In genomic region chr2:125724086-125724430, GRCm38 (mm10) we compare ENCODE assay signal across 8 mouse cellular contexts. TPM values are rescaled to one million over a fixed set of nuclear protein-coding genes. Genes with fewer than 3 reads are reported as not detected.
DNase-seq lines count a peak whose midpoint lies in the region; ATAC-seq and TF ChIP-seq lines count a peak whose summit lies in the region.

Shc4 (minus strand) TSS chr2:125724148.

- no peak for TF ChIP-seq CTCF in spleen, adult 2 months (IDR thresholded peaks at IDR 0.05; ENCODE audit: extremely low read depth, insufficient read depth, insufficient read length, insufficient replicate concordance)

- whole genome bisulfite sequencing in spleen, adult 2 months = under 1% methylated on average over 15 of the region's 15 CpGs
- under 1% methylated on average over 15 of the region's 15 CpGs for WGBS in forebrain, embryonic 16.5 days
- 1% methylated on average over 15 of the region's 15 CpGs for WGBS in neural tube, embryonic 12.5 days

- DNase-seq in cerebellum, adult 11-12 months = no peak
- no peak for DNase-seq in spleen, adult 2 months (ENCODE audit: low read depth in 1 of 2, low spot score in 2 of 2)
- DNase-seq in spleen, postnatal 36 days (ENCODE audit: low spot score in 2 of 2) = no peak
- peak; percentile 44 to 55 for DNase-seq in kidney, postnatal 4 days
- no peak for DNase-seq in urinary bladder, postnatal 25 days (ENCODE audit: low spot score)

- ATAC-seq in cerebellum, adult (ENCODE audit: insufficient number of reproducible peaks, low FRiP score, low TSS enrichment) = peak; percentile 11; the same call in 1 of the 2 replicates
- peak; percentile 90 for ATAC-seq in forebrain, embryonic 16.5 days
- peak; percentile 85 for ATAC-seq in neural tube, embryonic 12.5 days (ENCODE audit: low FRiP score, low read depth)

- peaks cover 9% of the 10 kb centered on the region; the same call in 1 of the 2 replicates for H3K4me1 ChIP-seq in spleen, adult 2 months (ENCODE audit: control insufficient read depth, insufficient read depth, insufficient read length)
- H3K4me1 ChIP-seq in forebrain, embryonic 16.5 days (replicated peaks; ENCODE audit: control insufficient read depth, insufficient read depth, low read length) = peaks cover 17% of the 10 kb centered on the region
- peaks cover 14% of the 10 kb centered on the region for H3K4me1 ChIP-seq in neural tube, embryonic 12.5 days

- H3K4me2 ChIP-seq in forebrain, embryonic 16.5 days (ENCODE audit: low read length) = peak within 1 kb of the TSS; percentile 99
- peak within 1 kb of the TSS; percentile 100 for H3K4me2 ChIP-seq in neural tube, embryonic 12.5 days (replicated peaks)

- no peaks in the 10 kb centered on the region for H3K36me3 ChIP-seq in spleen, adult 2 months (ENCODE audit: control insufficient read depth, insufficient read depth, low read length)
- H3K36me3 ChIP-seq in forebrain, embryonic 16.5 days (ENCODE audit: control insufficient read depth, insufficient read depth) = no peaks in the 10 kb centered on the region
- no peaks in the 10 kb centered on the region for H3K36me3 ChIP-seq in neural tube, embryonic 12.5 days

- TF ChIP-seq POLR2A in spleen, adult 2 months (IDR thresholded peaks at IDR 0.05; ENCODE audit: low read depth, low read length) = no peak

- peak within 1 kb of the TSS; percentile 36; the same call in 1 of the 2 replicates for H3K4me3 ChIP-seq in spleen, adult 2 months (ENCODE audit: extremely low read depth, insufficient read depth, insufficient read length)
- H3K4me3 ChIP-seq in forebrain, embryonic 16.5 days (replicated peaks; ENCODE audit: low read length) = peak within 1 kb of the TSS; percentile 56
- H3K4me3 ChIP-seq in neural tube, embryonic 12.5 days = peak within 1 kb of the TSS; percentile 52

- peaks cover 11% of the 10 kb centered on the region for H3K27me3 ChIP-seq in spleen, adult 2 months (ENCODE audit: control insufficient read depth, insufficient read depth, low read length)
- peaks cover 9% of the 10 kb centered on the region for H3K27me3 ChIP-seq in forebrain, embryonic 16.5 days (replicated peaks; ENCODE audit: control insufficient read depth, insufficient read depth, low read length)
- H3K27me3 ChIP-seq in neural tube, embryonic 12.5 days (replicated peaks) = peaks cover 25% of the 10 kb centered on the region

- H3K9me3 ChIP-seq in forebrain, embryonic 16.5 days (ENCODE audit: control insufficient read depth, low read length) = no peaks in the 10 kb centered on the region
- H3K9me3 ChIP-seq in neural tube, embryonic 12.5 days = no peaks in the 10 kb centered on the region

- peak within 1 kb of the TSS; percentile 71 for H3K9ac ChIP-seq in forebrain, embryonic 16.5 days (replicated peaks; ENCODE audit: low read depth, low read length)
- H3K9ac ChIP-seq in neural tube, embryonic 12.5 days = peak within 1 kb of the TSS; percentile 68

- H3K27ac ChIP-seq in spleen, adult 2 months (ENCODE audit: insufficient read depth, low read length) = no peak within 1 kb of the TSS
- no peak within 1 kb of the TSS for H3K27ac ChIP-seq in forebrain, embryonic 16.5 days (ENCODE audit: low read length)
- no peak within 1 kb of the TSS for H3K27ac ChIP-seq in neural tube, embryonic 12.5 days

RNA-seq across cellular contexts. Expression of gene Shc4, which starts in this region (rescaled TPM):
- polyA plus RNA-seq in spleen, adult 2 months (2012; rRNA removed) = 0.12 and 0.23 TPM in 2 replicates
- 1.5 and 2.0 TPM in 2 replicates for polyA plus RNA-seq in forebrain, embryonic 16.5 days (2015; fragmentation: Nextera tagmentation; extraction: Ambion mirVana)
- 3.7 and 5.2 TPM in 2 replicates for polyA plus RNA-seq in neural tube, embryonic 12.5 days (2016; fragmentation: Nextera tagmentation; extraction: Ambion mirVana)

Comparison
In these comparisons a context has a peak if more than half of its experiments do, and no peak if none do; other contexts are left out.
1. ATAC-seq: peak in every context shown above with its lines; median percentile 90 in forebrain, embryonic 16.5 days; 85 in neural tube, embryonic 12.5 days; 11 in cerebellum, adult.
2. DNase-seq: peak in kidney, postnatal 4 days (2 of 2); none in cerebellum, adult 11-12 months (single experiment), spleen, adult 2 months (0 of 2), spleen, postnatal 36 days (0 of 2) and urinary bladder, postnatal 25 days (single experiment).
3. Peak in every context shown above with its lines, with median percentiles within 50 percentile points of each other: H3K4me3 ChIP-seq.